Mouse (Mus musculus): Measurements from ENCODE around the gene Gm10271.

Gm10271 gene

GRCm38 (mm10) chr10:116978841-116979240, 6.4 kb upstream of the Gm10271 start:
- in situ Hi-C loops (cut with MboI, MseI) = no loop called here

- in situ Hi-C loops (cut with MboI, MseI) = no loop called here
These were observed 5.4 kb upstream of the Gm10271 start for GRCm38 (mm10) chr10:116977858-116978257.

- in situ Hi-C loops (cut with MboI, MseI) = no loop called here
These were observed 5.0 kb upstream of the Gm10271 start for GRCm38 (mm10) chr10:116977455-116977854.

GRCm38 (mm10) chr10:116968741-116969140, 3.7 kb downstream of the Gm10271 start:
- in situ Hi-C loops (cut with MboI, MseI) = no loop called here

GRCm38 (mm10) chr10:116966065-116966464, 6.3 kb downstream of the Gm10271 start:
- in situ Hi-C loops (cut with MboI, MseI) = no loop called here

- in situ Hi-C loops (cut with MboI, MseI) = no loop called here
These were observed 7.1 kb downstream of the Gm10271 start for GRCm38 (mm10) chr10:116965297-116965696.

GRCm38 (mm10) chr10:116964571-116964970, 7.8 kb downstream of the Gm10271 start:
- in situ Hi-C loops (cut with MboI, MseI) = no loop called here

GRCm38 (mm10) chr10:116964084-116964483, 8.3 kb downstream of the Gm10271 start:
- in situ Hi-C loops (cut with MboI, MseI) = no loop called here

GRCm38 (mm10) chr10:116962803-116963202, 9.6 kb downstream of the Gm10271 start:
- in situ Hi-C loops (cut with MboI, MseI) = no loop called here

GRCm38 (mm10) chr10:116962152-116962551, 10.3 kb downstream of the Gm10271 start:
- in situ Hi-C loops (cut with MboI, MseI) = no loop called here

GRCm38 (mm10) chr10:116957867-116958551, 14.4 kb downstream of the Gm10271 start:
- in situ Hi-C loops (cut with MboI, MseI) = loop anchor here (10.0 kb wide), 1 partner anchor 257 kb away; no protein-coding TSS in a partner anchor

- in situ Hi-C loops (cut with MboI, MseI) = loop anchor here (10.0 kb wide), 1 partner anchor 258 kb away; no protein-coding TSS in a partner anchor
These were observed 15.8 kb downstream of the Gm10271 start for GRCm38 (mm10) chr10:116956483-116957158.

GRCm38 (mm10) chr10:116955191-116955590, 17.2 kb downstream of the Gm10271 start:
- in situ Hi-C loops (cut with MboI, MseI) = loop anchor here (10.0 kb wide), 1 partner anchor 260 kb away; no protein-coding TSS in a partner anchor

- in situ Hi-C loops (cut with MboI, MseI) = loop anchor here (10.0 kb wide), 1 partner anchor 264 kb away; no protein-coding TSS in a partner anchor
These were observed 21.5 kb downstream of the Gm10271 start for GRCm38 (mm10) chr10:116950886-116951285.

- in situ Hi-C loops (cut with MboI, MseI) = loop anchor here (10.0 kb wide), 1 partner anchor 265 kb away; no protein-coding TSS in a partner anchor
These were observed 22.2 kb downstream of the Gm10271 start, which contains the start of gene Rab3ip for GRCm38 (mm10) chr10:116950009-116950769. Rab3ip (minus strand) TSS chr10:116950769.

- in situ Hi-C loops (cut with MboI, MseI) = loop anchor here (10.0 to 25.0 kb wide), 2 partner anchors 265 to 1587 kb away; partner anchors contain the start of gene Tmem19
These were observed 23.0 kb downstream of the Gm10271 start for GRCm38 (mm10) chr10:116949111-116950008.

GRCm38 (mm10) chr10:116948414-116948813, 24.0 kb downstream of the Gm10271 start:
- in situ Hi-C loops (cut with MboI, MseI) = loop anchor here (25.0 kb wide), 1 partner anchor 1586 kb away; the partner anchor contains the start of gene Tmem19

GRCm38 (mm10) chr10:116944940-116945339, 27.5 kb downstream of the Gm10271 start:
- in situ Hi-C loops (cut with MboI, MseI) = loop anchor here (5.0 to 25.0 kb wide), 2 partner anchors 43 to 1583 kb away; partner anchors contain the start of gene Tmem19

GRCm38 (mm10) chr10:116944144-116944543, 28.3 kb downstream of the Gm10271 start:
- in situ Hi-C loops (cut with MboI, MseI) = loop anchor here (5.0 to 25.0 kb wide), 2 partner anchors 42 to 1582 kb away; partner anchors contain the start of gene Tmem19

- in situ Hi-C loops (cut with MboI, MseI) = loop anchor here (5.0 to 25.0 kb wide), 2 partner anchors 41 to 1581 kb away; partner anchors contain the start of gene Tmem19
These were observed 29.4 kb downstream of the Gm10271 start for GRCm38 (mm10) chr10:116943025-116943424.
